Mouse (Mus musculus) embryonic facial prominence, embryonic 11.5 days (tissue): ENCODE results near the gene Fhl3. TPM values are rescaled to one million over a fixed set of nuclear protein-coding genes. Genes with fewer than 3 reads are reported as not detected.

Experiments used
- ATAC-seq: fragments of 200-750 bp; cut with Nextera tagmentation; replicated peaks from 2 replicates; pipeline ENCODE4 v1.8.0; 2017; ENCODE audit warnings: low read depth; ENCODE audit not compliant: insufficient number of reproducible peaks, low FRiP score, low TSS enrichment
- DNase-seq: peaks from one replicate; pipeline ENCODE4 v3.0.0-alpha.2; 2015; ENCODE audit warnings: low spot score
- H3K27ac ChIP-seq: fragments of 300-500 bp; sonication (generic); replicated peaks from 2 replicates; pipeline ENCODE4 v1.5.1; 2014; ENCODE audit warnings: mild to moderate bottlenecking, low read depth, low read length, control low read depth
- H3K27me3 ChIP-seq: fragments of 300-500 bp; sonication (generic); 2 replicates; pipeline ENCODE4 v1.6.1; 2014; ENCODE audit warnings: mild to moderate bottlenecking, low read length, moderate library complexity, mixed read lengths; ENCODE audit not compliant: control insufficient read depth, insufficient read depth
- H3K36me3 ChIP-seq: fragments of 300-500 bp; sonication (generic); replicated peaks from 2 replicates; pipeline ENCODE4 v1.6.1; 2014; ENCODE audit warnings: low read depth, mild to moderate bottlenecking, low read length, moderate library complexity, mixed read lengths; ENCODE audit not compliant: control insufficient read depth, insufficient read depth
- H3K4me1 ChIP-seq: fragments of 300-500 bp; sonication (generic); 2 replicates; pipeline ENCODE4 v1.6.1; 2014; ENCODE audit warnings: low read length, mixed read lengths; ENCODE audit not compliant: control insufficient read depth, insufficient read depth
- H3K4me2 ChIP-seq: fragments of 300-500 bp; sonication (generic); 2 replicates; pipeline ENCODE4 v1.6.1; 2014; ENCODE audit warnings: low read depth, mild to moderate bottlenecking, control low read depth, low read length, moderate library complexity
- H3K4me3 ChIP-seq: fragments of 300-500 bp; sonication (generic); 2 replicates; pipeline ENCODE4 v1.5.1; 2014; ENCODE audit warnings: low read depth, low read length, control low read depth
- H3K9ac ChIP-seq: fragments of 300-500 bp; sonication (generic); replicated peaks from 2 replicates; pipeline ENCODE4 v1.6.1; 2014; ENCODE audit warnings: mild to moderate bottlenecking, control low read depth, low read length
- H3K9me3 ChIP-seq: fragments of 300-500 bp; sonication (generic); replicated peaks from 2 replicates; pipeline ENCODE4 v1.6.1; 2016; ENCODE audit warnings: mild to moderate bottlenecking, low read length, inconsistent platforms, mixed read lengths; ENCODE audit not compliant: control insufficient read depth
- WGBS: fragments of 180-500 bp; shearing (Covaris S2); extraction: QIAGEN DNeasy Blood & Tissue Kit; methylation state at CpG from one replicate; pipeline ENCODE4 v1.1.7; 2014; 5-methylcytosine and 5-hydroxymethylcytosine counted together
- polyA plus RNA-seq: library from polyadenylated mRNA; unstranded; fragments of >200 nt; fragmentation: Nextera tagmentation; extraction: Ambion mirVana; gene quantifications from 2 replicates; pipeline ENCODE4 v1.2.1, GENCODE M21; 2014

The Fhl3 gene
- polyA plus RNA-seq, 1 experiment from 2014 or later, result 10.7 TPM

- H3K4me2 ChIP-seq, result peak overlapping the region; percentile 48
- WGBS, result 3% methylated on average over 24 of the region's 31 CpGs
- H3K36me3 ChIP-seq, result no peaks in the 10 kb centered on the region
- no peak overlapping the region for H3K27ac ChIP-seq
- H3K4me1 ChIP-seq, result peaks cover 2% of the 10 kb centered on the region; the same call in 1 of the 2 replicates
- ATAC-seq, result 0 out of 2 replicates have a peak, but pooled peaks have one; percentile 15
- peak; percentile 35 for DNase-seq
- no peaks in the 10 kb centered on the region for H3K9me3 ChIP-seq
- H3K9ac ChIP-seq, result 0 out of 2 replicates have a peak overlapping the region, but pooled peaks have one; percentile 19
- H3K27me3 ChIP-seq, result peaks cover 8% of the 10 kb centered on the region
- H3K4me3 ChIP-seq, result peak overlapping the region; percentile 24
Observed at GRCm38 (mm10) chr4:124672347-124673320, 27.9 kb upstream of the Fhl3 start.

- 52% methylated on average over 17 of the region's 17 CpGs for WGBS
- H3K4me3 ChIP-seq, result no peak overlapping the region
- no peak overlapping the region for H3K27ac ChIP-seq
- no peak overlapping the region; the same call in 1 of the 2 replicates for H3K9ac ChIP-seq
- no peak overlapping the region for H3K4me2 ChIP-seq
- H3K27me3 ChIP-seq, result peaks cover 8% of the 10 kb centered on the region
- peak; percentile 27; the same call in 1 of the 2 replicates for ATAC-seq
- H3K4me1 ChIP-seq, result peaks cover 2% of the 10 kb centered on the region; the same call in 1 of the 2 replicates
- DNase-seq, result no peak
- H3K36me3 ChIP-seq, result no peaks in the 10 kb centered on the region; the same call in 1 of the 2 replicates
- no peaks in the 10 kb centered on the region for H3K9me3 ChIP-seq
Observed at GRCm38 (mm10) chr4:124674334-124675032, 26.0 kb upstream of the Fhl3 start.

GRCm38 (mm10) chr4:124675037-124675436 is 25.5 kb upstream of the Fhl3 start:
- Histone ChIP-seq H3K9ac (no peak overlapping the region), H3K4me3 (no peak overlapping the region), H3K9me3 (no peaks in the 10 kb centered on the region), H3K27me3 (peaks cover 8% of the 10 kb centered on the region), H3K4me2 (no peak overlapping the region), H3K4me1 (peaks cover 2% of the 10 kb centered on the region; the same call in 1 of the 2 replicates), H3K36me3 (no peaks in the 10 kb centered on the region; the same call in 1 of the 2 replicates), H3K27ac (no peak overlapping the region)
- DNase-seq (peak; percentile 92), ATAC-seq (no peak)
- WGBS, result 1% methylated on average over 4 of the region's 4 CpGs

- Histone ChIP-seq H3K4me1 (peaks cover 2% of the 10 kb centered on the region; the same call in 1 of the 2 replicates), H3K27me3 (peaks cover 8% of the 10 kb centered on the region), H3K9ac (no peak overlapping the region), H3K4me3 (no peak overlapping the region), H3K9me3 (no peaks in the 10 kb centered on the region), H3K4me2 (no peak overlapping the region), H3K36me3 (no peaks in the 10 kb centered on the region; the same call in 1 of the 2 replicates), H3K27ac (no peak overlapping the region)
- WGBS, result 82% methylated on average over 6 of the region's 6 CpGs
- ATAC-seq, result no peak
- no peak for DNase-seq
Observed at GRCm38 (mm10) chr4:124675958-124676357, 24.5 kb upstream of the Fhl3 start.

GRCm38 (mm10) chr4:124682270-124682669 is 18.2 kb upstream of the Fhl3 start:
- no peak for ATAC-seq
- H3K4me2 ChIP-seq, result no peak overlapping the region
- H3K36me3 ChIP-seq, result no peaks in the 10 kb centered on the region; the same call in 1 of the 2 replicates
- H3K9me3 ChIP-seq, result no peaks in the 10 kb centered on the region
- no peak overlapping the region for H3K27ac ChIP-seq
- H3K27me3 ChIP-seq, result no peaks in the 10 kb centered on the region
- no peaks in the 10 kb centered on the region for H3K4me1 ChIP-seq
- 61% methylated on average over 7 of the region's 7 CpGs for WGBS
- peak; percentile 60 for DNase-seq
- no peak overlapping the region for H3K9ac ChIP-seq
- H3K4me3 ChIP-seq, result no peak overlapping the region

GRCm38 (mm10) chr4:124683474-124683873 is 17.0 kb upstream of the Fhl3 start:
- no peaks in the 10 kb centered on the region for H3K4me1 ChIP-seq
- H3K9me3 ChIP-seq, result no peaks in the 10 kb centered on the region
- H3K27me3 ChIP-seq, result no peaks in the 10 kb centered on the region
- no peak overlapping the region for H3K9ac ChIP-seq
- no peak overlapping the region for H3K4me3 ChIP-seq
- H3K36me3 ChIP-seq, result no peaks in the 10 kb centered on the region; the same call in 1 of the 2 replicates
- ATAC-seq (no peak), DNase-seq (no peak)
- 93% methylated on average over 4 of the region's 4 CpGs for WGBS
- no peak overlapping the region for H3K4me2 ChIP-seq
- no peak overlapping the region for H3K27ac ChIP-seq

GRCm38 (mm10) chr4:124685004-124685403 is 15.5 kb upstream of the Fhl3 start:
- Histone ChIP-seq H3K27me3 (no peaks in the 10 kb centered on the region), H3K9ac (no peak overlapping the region), H3K4me2 (no peak overlapping the region), H3K36me3 (no peaks in the 10 kb centered on the region), H3K9me3 (no peaks in the 10 kb centered on the region), H3K4me3 (no peak overlapping the region), H3K4me1 (no peaks in the 10 kb centered on the region), H3K27ac (no peak overlapping the region)
- ATAC-seq, result no peak
- WGBS, result 79% methylated on average over 4 of the region's 4 CpGs
- no peak for DNase-seq
